Mouse (Mus musculus) forebrain, embryonic 13.5 days (tissue): ENCODE measurements around the gene Dlgap1. TPM values are rescaled to one million over a fixed set of nuclear protein-coding genes. Genes with fewer than 3 reads are reported as not detected.

Experiments
- ATAC-seq: fragments of 200-750 bp; cut with Nextera tagmentation; 2 replicates; pipeline ENCODE4 v1.8.0; 2017
- H3K27ac ChIP-seq: fragments of 300-500 bp; sonication (generic); 2 replicates; pipeline ENCODE4 v1.5.1; 2015; ENCODE audit warnings: inconsistent platforms, mild to moderate bottlenecking, moderate library complexity
- H3K27me3 ChIP-seq: fragments of 300-500 bp; sonication (generic); 2 replicates; pipeline ENCODE4 v1.6.1; 2015; ENCODE audit warnings: mild to moderate bottlenecking, inconsistent platforms
- H3K36me3 ChIP-seq: fragments of 300-500 bp; sonication (generic); 2 replicates; pipeline ENCODE4 v1.6.1; 2015; ENCODE audit warnings: mild to moderate bottlenecking, inconsistent platforms; ENCODE audit not compliant: poor library complexity, severe bottlenecking
- H3K4me1 ChIP-seq: fragments of 300-500 bp; sonication (generic); 2 replicates; pipeline ENCODE4 v1.6.1; 2015; ENCODE audit warnings: inconsistent platforms
- H3K4me2 ChIP-seq: fragments of 300-500 bp; sonication (generic); 2 replicates; pipeline ENCODE4 v1.6.1; 2015; ENCODE audit warnings: inconsistent platforms, mild to moderate bottlenecking, moderate library complexity
- H3K4me3 ChIP-seq: fragments of 300-500 bp; sonication (generic); 2 replicates; pipeline ENCODE4 v1.5.1; 2015; ENCODE audit warnings: mild to moderate bottlenecking, inconsistent platforms
- H3K9ac ChIP-seq: fragments of 300-500 bp; sonication (generic); 2 replicates; pipeline ENCODE4 v1.6.1; 2015; ENCODE audit warnings: mild to moderate bottlenecking, inconsistent platforms
- H3K9me3 ChIP-seq: fragments of 300-500 bp; sonication (generic); replicated peaks from 2 replicates; pipeline ENCODE4 v1.6.1; 2016; ENCODE audit warnings: inconsistent platforms
- WGBS: fragments of 180-500 bp; shearing (Covaris S2); methylation state at CpG from one replicate; pipeline ENCODE4 v1.1.7; 2015; 5-methylcytosine and 5-hydroxymethylcytosine counted together
- polyA plus RNA-seq: library from polyadenylated mRNA; unstranded; fragments of >200 nt; fragmentation: Nextera tagmentation; extraction: Ambion mirVana; gene quantifications from 2 replicates; pipeline ENCODE4 v1.2.1, GENCODE M21; 2015

Dlgap1 gene
- polyA plus RNA-seq, 1 experiment from 2014 or later, result 9.3 TPM

DNA sequence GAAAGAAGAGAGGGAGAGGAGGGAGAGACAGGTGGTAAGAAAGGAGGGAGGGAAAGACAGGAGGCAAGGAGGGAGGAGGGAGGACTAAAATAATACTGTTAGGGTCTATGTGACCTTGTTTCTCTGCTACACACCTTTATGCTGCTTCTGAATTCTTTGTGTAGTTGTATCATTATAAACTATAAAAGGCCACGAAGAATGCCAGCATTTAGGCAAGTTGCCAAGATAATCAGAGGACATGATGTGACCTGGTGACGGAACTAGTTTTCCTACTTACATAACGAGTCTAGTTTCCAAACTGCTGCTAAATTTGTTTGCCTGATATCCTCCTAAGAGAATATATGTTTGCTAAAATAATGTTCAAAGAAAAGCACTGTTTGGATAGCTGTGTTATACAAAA lies 254.0 kb downstream of the Dlgap1 start:
- WGBS, result 52% methylated on average over 3 of the region's 3 CpGs
- Histone ChIP-seq H3K4me1 (no peaks in the 10 kb centered on the region), H3K9me3 (0 out of 2 replicates have a peak, but pooled peaks cover 5% of the 10 kb centered on the region), H3K27me3 (no peaks in the 10 kb centered on the region), H3K9ac (no peak overlapping the region), H3K4me3 (no peak overlapping the region), H3K36me3 (no peaks in the 10 kb centered on the region), H3K4me2 (no peak overlapping the region), H3K27ac (no peak overlapping the region)
- no peak for ATAC-seq

DNA sequence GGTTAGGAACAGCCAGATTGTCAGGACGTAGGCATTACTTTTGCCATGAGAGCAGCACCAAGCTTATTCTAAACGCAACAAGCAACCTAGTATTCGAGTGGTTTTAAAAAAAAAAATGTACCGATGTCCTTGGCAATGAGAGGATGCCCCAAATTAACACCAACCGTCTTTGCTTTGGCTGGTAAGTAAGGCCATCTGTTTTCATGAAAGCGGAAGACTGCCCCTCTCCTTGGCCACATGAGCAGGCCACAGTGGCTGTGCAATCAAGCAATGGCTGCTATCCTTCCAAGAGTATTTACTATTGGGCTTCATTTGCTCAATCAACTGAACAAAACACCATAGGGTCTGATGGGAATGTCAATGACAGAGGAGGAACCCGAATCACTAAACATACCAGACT lies 278.5 kb downstream of the Dlgap1 start:
- Histone ChIP-seq H3K4me1 (no peaks in the 10 kb centered on the region), H3K36me3 (no peaks in the 10 kb centered on the region), H3K4me3 (no peak overlapping the region), H3K9ac (no peak overlapping the region), H3K27me3 (no peaks in the 10 kb centered on the region), H3K27ac (no peak overlapping the region), H3K4me2 (no peak overlapping the region), H3K9me3 (no peaks in the 10 kb centered on the region)
- WGBS, result 76% methylated on average over 7 of the region's 7 CpGs
- no peak for ATAC-seq

GRCm38 (mm10) chr17:70248250-70248649 lies 279.4 kb downstream of the Dlgap1 start:
- Histone ChIP-seq H3K4me1 (no peaks in the 10 kb centered on the region), H3K27me3 (no peaks in the 10 kb centered on the region), H3K4me3 (no peak overlapping the region), H3K9ac (no peak overlapping the region), H3K4me2 (no peak overlapping the region), H3K27ac (no peak overlapping the region), H3K9me3 (no peaks in the 10 kb centered on the region), H3K36me3 (no peaks in the 10 kb centered on the region)
- no peak for ATAC-seq
- 45% methylated on average over 6 of the region's 6 CpGs for WGBS

GRCm38 (mm10) chr17:70252476-70252875 lies 283.6 kb downstream of the Dlgap1 start:
- no peak overlapping the region for H3K9ac ChIP-seq
- no peak overlapping the region for H3K4me2 ChIP-seq
- H3K27ac ChIP-seq, result no peak overlapping the region; the same call in 1 of the 2 replicates
- WGBS, result 93% methylated on average over 3 of the region's 3 CpGs
- no peaks in the 10 kb centered on the region for H3K9me3 ChIP-seq
- ATAC-seq, result no peak
- H3K27me3 ChIP-seq, result no peaks in the 10 kb centered on the region
- H3K4me3 ChIP-seq, result no peak overlapping the region
- no peaks in the 10 kb centered on the region for H3K4me1 ChIP-seq
- H3K36me3 ChIP-seq, result no peaks in the 10 kb centered on the region

DNA sequence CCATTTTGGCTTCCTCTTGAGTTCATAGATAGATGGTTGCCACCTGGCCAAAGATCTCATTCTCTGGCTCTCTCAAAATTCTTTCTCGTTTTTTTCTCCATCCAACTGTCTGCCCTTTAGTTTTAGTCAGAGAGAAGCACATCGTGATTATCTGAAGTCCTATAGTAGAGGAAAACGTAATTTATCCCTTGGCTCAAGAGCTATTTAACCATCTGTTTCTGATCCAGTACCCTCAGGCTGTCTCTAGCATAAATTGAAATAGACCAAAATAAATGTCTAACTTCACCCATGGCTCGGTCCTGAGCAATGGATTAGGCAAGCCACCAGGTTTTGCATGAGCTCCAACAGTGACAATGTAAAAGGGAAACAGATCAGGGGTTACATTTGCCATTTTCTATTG lies 287.5 kb downstream of the Dlgap1 start:
- Histone ChIP-seq H3K27ac (no peak overlapping the region), H3K4me3 (no peak overlapping the region), H3K9me3 (no peaks in the 10 kb centered on the region), H3K4me1 (no peaks in the 10 kb centered on the region), H3K36me3 (no peaks in the 10 kb centered on the region), H3K27me3 (no peaks in the 10 kb centered on the region), H3K4me2 (no peak overlapping the region), H3K9ac (no peak overlapping the region)
- 84% methylated on average over 4 of the region's 4 CpGs for WGBS
- ATAC-seq, result no peak; the same call in 1 of the 2 replicates

- Histone ChIP-seq H3K27me3 (no peaks in the 10 kb centered on the region), H3K27ac (no peak overlapping the region), H3K9ac (no peak overlapping the region), H3K4me2 (no peak overlapping the region), H3K4me1 (peaks cover 4% of the 10 kb centered on the region; the same call in 1 of the 2 replicates), H3K4me3 (no peak overlapping the region), H3K36me3 (no peaks in the 10 kb centered on the region), H3K9me3 (no peaks in the 10 kb centered on the region)
- ATAC-seq, result no peak
- 56% methylated on average over 3 of the region's 3 CpGs for WGBS
Observed at GRCm38 (mm10) chr17:70263156-70263555, 294.3 kb downstream of the Dlgap1 start.

DNA sequence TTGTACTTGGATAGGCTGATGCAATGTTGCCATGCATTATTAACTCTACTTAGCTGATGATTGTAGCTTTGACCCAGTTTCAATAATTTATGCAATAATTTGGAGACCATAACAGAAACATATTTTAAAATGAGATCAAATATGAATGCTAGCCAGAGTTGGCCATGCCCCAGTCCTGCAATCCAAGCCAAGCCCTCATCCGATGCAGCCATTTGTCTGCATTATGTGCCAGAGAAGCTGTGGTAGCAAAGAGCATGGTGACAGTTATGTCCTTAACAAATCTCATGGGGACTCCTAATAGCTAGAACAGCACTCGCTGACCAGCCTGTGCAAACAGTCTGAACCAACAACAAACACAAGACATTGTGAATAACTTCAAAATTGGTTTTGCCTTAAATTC lies 303.3 kb downstream of the Dlgap1 start:
- no peak overlapping the region for H3K4me3 ChIP-seq
- no peak overlapping the region for H3K27ac ChIP-seq
- no peak overlapping the region for H3K9ac ChIP-seq
- no peaks in the 10 kb centered on the region for H3K36me3 ChIP-seq
- H3K27me3 ChIP-seq, result no peaks in the 10 kb centered on the region
- no peak for ATAC-seq
- 85% methylated on average over 2 of the region's 2 CpGs for WGBS
- no peaks in the 10 kb centered on the region for H3K4me1 ChIP-seq
- H3K9me3 ChIP-seq, result no peaks in the 10 kb centered on the region
- H3K4me2 ChIP-seq, result no peak overlapping the region

- Histone ChIP-seq H3K27me3 (no peaks in the 10 kb centered on the region), H3K27ac (no peak overlapping the region), H3K4me1 (no peaks in the 10 kb centered on the region), H3K36me3 (no peaks in the 10 kb centered on the region), H3K9me3 (no peaks in the 10 kb centered on the region), H3K4me2 (no peak overlapping the region), H3K9ac (no peak overlapping the region), H3K4me3 (no peak overlapping the region)
- ATAC-seq, result no peak
- 94% methylated on average over 2 of the region's 2 CpGs for WGBS
Observed at GRCm38 (mm10) chr17:70287708-70288107, 318.8 kb downstream of the Dlgap1 start.

- peak; percentile 77 for ATAC-seq
- H3K27ac ChIP-seq, result no peak overlapping the region
- H3K4me3 ChIP-seq, result no peak overlapping the region
- no peaks in the 10 kb centered on the region for H3K4me1 ChIP-seq
- H3K36me3 ChIP-seq, result no peaks in the 10 kb centered on the region
- H3K4me2 ChIP-seq, result no peak overlapping the region
- H3K9me3 ChIP-seq, result no peaks in the 10 kb centered on the region
- 84% methylated on average over 7 of the region's 7 CpGs for WGBS
- H3K27me3 ChIP-seq, result no peaks in the 10 kb centered on the region
- H3K9ac ChIP-seq, result no peak overlapping the region
Observed at GRCm38 (mm10) chr17:70294106-70294505, 325.2 kb downstream of the Dlgap1 start.

DNA sequence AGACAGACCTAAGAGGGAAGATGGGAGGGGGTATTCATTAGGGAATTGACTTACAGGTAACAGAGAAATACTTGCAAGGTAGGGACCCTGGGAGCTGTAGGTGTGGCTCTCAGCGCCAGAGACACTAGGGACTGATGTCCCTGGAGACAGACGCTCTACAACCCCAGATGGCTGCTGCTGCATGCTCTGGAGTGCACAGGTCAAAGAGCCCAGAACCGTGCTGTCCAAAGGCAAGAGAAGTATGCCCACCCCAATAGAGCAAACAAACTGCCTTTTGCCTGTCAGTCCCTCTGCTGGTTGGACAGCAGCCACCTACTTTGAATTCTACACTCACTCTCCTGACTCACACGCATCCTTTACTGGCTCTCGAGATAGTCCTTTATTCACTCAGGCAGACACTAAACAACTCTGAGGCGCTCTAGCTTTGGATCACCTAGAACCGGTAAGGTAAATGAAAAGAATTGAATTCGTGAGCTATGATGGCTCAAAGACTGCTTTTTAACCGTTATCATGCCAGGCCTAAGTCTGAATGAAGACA lies 333.1 kb downstream of the Dlgap1 start:
- ATAC-seq, result 0 out of 2 replicates have a peak, but pooled peaks have one; percentile 36
- H3K27me3 ChIP-seq, result no peaks in the 10 kb centered on the region
- H3K4me1 ChIP-seq, result no peaks in the 10 kb centered on the region
- H3K9ac ChIP-seq, result no peak overlapping the region
- no peak overlapping the region for H3K4me2 ChIP-seq
- no peaks in the 10 kb centered on the region for H3K9me3 ChIP-seq
- no peak overlapping the region for H3K4me3 ChIP-seq
- H3K27ac ChIP-seq, result no peak overlapping the region
- H3K36me3 ChIP-seq, result no peaks in the 10 kb centered on the region
- 77% methylated on average over 9 of the region's 9 CpGs for WGBS

DNA sequence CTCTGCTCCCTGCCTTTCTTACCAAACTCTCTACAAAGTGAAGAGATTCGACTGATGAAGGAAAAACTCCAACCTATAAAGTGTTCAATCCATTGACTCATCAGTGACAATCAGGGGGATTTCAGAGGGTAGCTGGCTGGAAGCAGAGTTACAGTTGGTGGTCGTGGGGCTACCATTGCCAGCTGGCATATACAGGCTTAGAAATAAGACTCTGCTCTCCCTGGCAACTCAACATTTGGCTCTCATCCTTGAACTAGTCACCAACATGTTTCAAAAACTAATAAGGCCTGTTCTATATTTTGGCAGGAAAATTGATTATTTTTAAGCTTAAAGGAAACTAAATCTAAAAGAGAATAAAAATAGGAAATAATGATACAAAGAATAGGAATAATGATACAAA lies 333.8 kb downstream of the Dlgap1 start:
- 0 out of 2 replicates have a peak, but pooled peaks have one; percentile 21 for ATAC-seq
- Histone ChIP-seq H3K27me3 (no peaks in the 10 kb centered on the region), H3K4me2 (no peak overlapping the region), H3K9me3 (no peaks in the 10 kb centered on the region), H3K4me1 (no peaks in the 10 kb centered on the region), H3K9ac (no peak overlapping the region), H3K27ac (no peak overlapping the region), H3K36me3 (no peaks in the 10 kb centered on the region), H3K4me3 (no peak overlapping the region)
- 78% methylated on average over 2 of the region's 2 CpGs for WGBS

GRCm38 (mm10) chr17:70305021-70305420 lies 336.1 kb downstream of the Dlgap1 start:
- no peak overlapping the region for H3K9ac ChIP-seq
- no peak overlapping the region for H3K4me2 ChIP-seq
- 0 out of 2 replicates have a peak, but pooled peaks cover 7% of the 10 kb centered on the region for H3K4me1 ChIP-seq
- no peak overlapping the region for H3K4me3 ChIP-seq
- no peak for ATAC-seq
- no peaks in the 10 kb centered on the region for H3K9me3 ChIP-seq
- H3K27ac ChIP-seq, result no peak overlapping the region
- no peaks in the 10 kb centered on the region for H3K36me3 ChIP-seq
- H3K27me3 ChIP-seq, result no peaks in the 10 kb centered on the region
- 89% methylated on average over 5 of the region's 5 CpGs for WGBS
